Mouse (Mus musculus) midbrain, postnatal 0 days (tissue): ENCODE results near the gene Itk. TPM values are rescaled to one million over a fixed set of nuclear protein-coding genes. Genes with fewer than 3 reads are reported as not detected.

Experiments used
- ATAC-seq: fragments of 200-750 bp; cut with Nextera tagmentation; 2 replicates; pipeline ENCODE4 v1.8.0; 2017; ENCODE audit warnings: moderate number of reproducible peaks, mild to moderate bottlenecking, moderate TSS enrichment, moderate library complexity; ENCODE audit not compliant: low FRiP score
- DNase-seq: peaks from one replicate; pipeline ENCODE4 v3.0.0-alpha.2; 2015; ENCODE audit warnings: low spot score
- H3K27ac ChIP-seq: fragments of 300-500 bp; sonication (generic); 2 replicates; pipeline ENCODE4 v1.5.1; 2014; ENCODE audit warnings: low read depth, mild to moderate bottlenecking, low read length, mixed read lengths
- H3K27me3 ChIP-seq: fragments of 300-500 bp; sonication (generic); 2 replicates; pipeline ENCODE4 v1.6.1; 2014; ENCODE audit warnings: low read length, control low read depth, mixed read lengths; ENCODE audit not compliant: insufficient read depth
- H3K36me3 ChIP-seq: fragments of 300-500 bp; sonication (generic); 2 replicates; pipeline ENCODE4 v1.6.1; 2014; ENCODE audit warnings: low read length, control low read depth, mixed read lengths; ENCODE audit not compliant: insufficient read depth
- H3K4me1 ChIP-seq: fragments of 300-500 bp; sonication (generic); 2 replicates; pipeline ENCODE4 v1.6.1; 2014; ENCODE audit warnings: mild to moderate bottlenecking, control low read depth, antibody characterized with exemption, low read length, mixed read lengths; ENCODE audit not compliant: insufficient read depth
- H3K4me2 ChIP-seq: fragments of 300-500 bp; sonication (generic); 2 replicates; pipeline ENCODE4 v1.6.1; 2014; ENCODE audit warnings: low read depth, mild to moderate bottlenecking, low read length, mixed read lengths; ENCODE audit not compliant: poor library complexity, severe bottlenecking
- H3K4me3 ChIP-seq: fragments of 300-500 bp; sonication (generic); 2 replicates; pipeline ENCODE4 v1.5.1; 2014; ENCODE audit warnings: low read depth, mild to moderate bottlenecking, low read length, moderate library complexity
- H3K9ac ChIP-seq: fragments of 300-500 bp; sonication (generic); replicated peaks from 2 replicates; pipeline ENCODE4 v1.6.1; 2014; ENCODE audit warnings: mild to moderate bottlenecking, low read length, moderate library complexity, mixed read lengths; ENCODE audit not compliant: poor library complexity, severe bottlenecking
- H3K9me3 ChIP-seq: fragments of 300-500 bp; sonication (generic); 2 replicates; pipeline ENCODE4 v1.6.1; 2016; ENCODE audit warnings: low read length, control low read depth
- CTCF ChIP-seq: IDR thresholded peaks from 2 replicates; pipeline ENCODE4 v1.5.1; 2016; ENCODE audit warnings: antibody characterized with exemption, mild to moderate bottlenecking
- WGBS: fragments of 180-500 bp; shearing (Covaris S2); extraction: QIAGEN DNeasy Blood & Tissue Kit; methylation state at CpG from one replicate; pipeline ENCODE4 v1.1.7; 2014; 5-methylcytosine and 5-hydroxymethylcytosine counted together
- polyA plus RNA-seq: library from polyadenylated mRNA; unstranded; fragments of >200 nt; fragmentation: Nextera tagmentation; extraction: Ambion mirVana; gene quantifications from 2 replicates; pipeline ENCODE4 v1.2.1, GENCODE M21; 2015
- total RNA-seq: library from RNA; depleted of rRNA; stranded (reverse); fragments of >200 nt; gene quantifications from 2 replicates; pipeline ENCODE4 v1.2.3, GENCODE M21; 2014

Itk gene
- total and polyA plus RNA-seq, 2 experiments from 2014 or later = 0.06 to 0.16 TPM

- Histone ChIP-seq H3K36me3 (no peaks in the 10 kb centered on the region), H3K4me2 (no peak overlapping the region), H3K9me3 (no peaks in the 10 kb centered on the region), H3K27ac (no peak overlapping the region), H3K27me3 (no peaks in the 10 kb centered on the region), H3K4me3 (no peak overlapping the region), H3K9ac (no peak overlapping the region), H3K4me1 (no peaks in the 10 kb centered on the region)
- ATAC-seq (no peak), DNase-seq (no peak)
- 95% methylated on average over 8 of the region's 8 CpGs for WGBS
- TF ChIP-seq CTCF = no peak
Measured at GRCm38 (mm10) chr11:46332217-46332616, 57.1 kb downstream of the Itk start.

GRCm38 (mm10) chr11:46326271-46327015 lies 62.9 kb downstream of the Itk start:
- H3K27ac ChIP-seq = no peak overlapping the region
- ATAC-seq = no peak
- no peaks in the 10 kb centered on the region for H3K36me3 ChIP-seq
- no peaks in the 10 kb centered on the region for H3K9me3 ChIP-seq
- no peaks in the 10 kb centered on the region for H3K27me3 ChIP-seq
- H3K9ac ChIP-seq = no peak overlapping the region
- H3K4me2 ChIP-seq = no peak overlapping the region
- WGBS = 88% methylated on average over 16 of the region's 16 CpGs
- DNase-seq = no peak
- no peak overlapping the region for H3K4me3 ChIP-seq
- H3K4me1 ChIP-seq = no peaks in the 10 kb centered on the region
- no peak for TF ChIP-seq CTCF

GRCm38 (mm10) chr11:46321559-46321958 lies 67.8 kb downstream of the Itk start:
- no peak for DNase-seq
- no peak overlapping the region for H3K27ac ChIP-seq
- no peak overlapping the region for H3K4me2 ChIP-seq
- H3K4me3 ChIP-seq = no peak overlapping the region
- 85% methylated on average over 7 of the region's 7 CpGs for WGBS
- no peak for TF ChIP-seq CTCF
- no peaks in the 10 kb centered on the region for H3K27me3 ChIP-seq
- no peak for ATAC-seq
- H3K9me3 ChIP-seq = no peaks in the 10 kb centered on the region
- no peaks in the 10 kb centered on the region for H3K4me1 ChIP-seq
- H3K9ac ChIP-seq = no peak overlapping the region
- H3K36me3 ChIP-seq = no peaks in the 10 kb centered on the region

GRCm38 (mm10) chr11:46314534-46314933 lies 74.8 kb downstream of the Itk start:
- no peak overlapping the region for H3K4me3 ChIP-seq
- H3K27me3 ChIP-seq = no peaks in the 10 kb centered on the region
- DNase-seq = no peak
- H3K9ac ChIP-seq = no peak overlapping the region
- WGBS = 72% methylated on average over 7 of the region's 7 CpGs
- H3K27ac ChIP-seq = no peak overlapping the region
- H3K4me1 ChIP-seq = peaks cover 3% of the 10 kb centered on the region; the same call in 1 of the 2 replicates
- H3K36me3 ChIP-seq = no peaks in the 10 kb centered on the region
- no peak for TF ChIP-seq CTCF
- no peak overlapping the region for H3K4me2 ChIP-seq
- no peak for ATAC-seq
- no peaks in the 10 kb centered on the region for H3K9me3 ChIP-seq

GRCm38 (mm10) chr11:46313851-46314250 lies 75.5 kb downstream of the Itk start:
- Histone ChIP-seq H3K4me2 (no peak overlapping the region), H3K4me1 (peaks cover 5% of the 10 kb centered on the region; the same call in 1 of the 2 replicates), H3K4me3 (no peak overlapping the region), H3K27ac (no peak overlapping the region), H3K36me3 (no peaks in the 10 kb centered on the region), H3K9ac (no peak overlapping the region), H3K27me3 (no peaks in the 10 kb centered on the region), H3K9me3 (no peaks in the 10 kb centered on the region)
- WGBS = 81% methylated on average over 6 of the region's 6 CpGs
- ATAC-seq = no peak
- DNase-seq = no peak
- TF ChIP-seq CTCF = no peak

GRCm38 (mm10) chr11:46312523-46313035 lies 76.7 kb downstream of the Itk start, which contains the start of gene Cyfip2:
Cyfip2 (minus strand) TSS chr11:46312859.
- peak; percentile 49 for DNase-seq
- Histone ChIP-seq H3K4me1 (peaks cover 5% of the 10 kb centered on the region; the same call in 1 of the 2 replicates), H3K9ac (peak within 1 kb of the TSS; percentile 92), H3K27me3 (no peaks in the 10 kb centered on the region), H3K36me3 (no peaks in the 10 kb centered on the region), H3K27ac (peak within 1 kb of the TSS; percentile 93), H3K9me3 (no peaks in the 10 kb centered on the region), H3K4me2 (peak within 1 kb of the TSS; percentile 85), H3K4me3 (peak within 1 kb of the TSS; percentile 97)
- no peak; the same call in 1 of the 2 replicates for TF ChIP-seq CTCF
- WGBS = 3% methylated on average over 14 of the region's 14 CpGs
- ATAC-seq = peak; percentile 45
